Mouse (Mus musculus) right cerebral cortex, postnatal 14 days (tissue): ENCODE results near the gene Gid8.
"Not testable (repeated sequence)": the region's sequence is repeated elsewhere in the genome, so short reads cannot be mapped to it uniquely, and the experiment has no call there.

Source experiments
- DNase-seq: peaks from one replicate; pipeline ENCODE4 v3.0.0; 2022

The Gid8 gene

GRCm38 (mm10) chr2:180710276-180711155, 599 bp downstream of the Gid8 start:
- DNase-seq, result no peak

- no peak for DNase-seq
Observed at GRCm38 (mm10) chr2:180711527-180711926, 1.6 kb downstream of the Gid8 start.

- DNase-seq, result no peak
Observed at GRCm38 (mm10) chr2:180712037-180712689, 2.2 kb downstream of the Gid8 start.

- not testable (repeated sequence) for DNase-seq
Observed at GRCm38 (mm10) chr2:180722748-180723147, 12.8 kb downstream of the Gid8 start.

- no peak for DNase-seq
Observed at GRCm38 (mm10) chr2:180723865-180724264, 13.9 kb downstream of the Gid8 start.

- DNase-seq, result no peak
Observed at GRCm38 (mm10) chr2:180724585-180725413, 14.9 kb downstream of the Gid8 start, which contains the start of gene Slc17a9. TSS of gene Slc17a9 (plus strand) at chr2:180725263.

GRCm38 (mm10) chr2:180725414-180725778, 15.5 kb downstream of the Gid8 start:
- no peak for DNase-seq

- no peak for DNase-seq
Observed at GRCm38 (mm10) chr2:180725856-180726629, 16.1 kb downstream of the Gid8 start.

- no peak for DNase-seq
Observed at GRCm38 (mm10) chr2:180726658-180727442, 16.9 kb downstream of the Gid8 start.

GRCm38 (mm10) chr2:180727613-180728021, 17.7 kb downstream of the Gid8 start:
- no peak for DNase-seq

- DNase-seq, result no peak
Observed at GRCm38 (mm10) chr2:180731036-180731435, 21.1 kb downstream of the Gid8 start.

- DNase-seq, result no peak
Observed at GRCm38 (mm10) chr2:180731984-180732383, 22.1 kb downstream of the Gid8 start.

- DNase-seq, result peak; percentile 49
Observed at GRCm38 (mm10) chr2:180735232-180735631, 25.3 kb downstream of the Gid8 start.

- no peak for DNase-seq
Observed at GRCm38 (mm10) chr2:180737984-180738383, 28.1 kb downstream of the Gid8 start.

- DNase-seq, result no peak
Observed at GRCm38 (mm10) chr2:180740349-180740748, 30.4 kb downstream of the Gid8 start.

- no peak for DNase-seq
Observed at GRCm38 (mm10) chr2:180741421-180741820, 31.5 kb downstream of the Gid8 start.

- DNase-seq, result no peak
Observed at GRCm38 (mm10) chr2:180742820-180743219, 32.9 kb downstream of the Gid8 start.

- no peak for DNase-seq
Observed at GRCm38 (mm10) chr2:180743321-180743720, 33.4 kb downstream of the Gid8 start.

- DNase-seq, result peak; percentile 89
Observed at GRCm38 (mm10) chr2:180745248-180745927, 35.5 kb downstream of the Gid8 start.

GRCm38 (mm10) chr2:180746569-180747192, 36.8 kb downstream of the Gid8 start:
- no peak for DNase-seq
